Comparison of ENCODE assay signal across 8 mouse cellular contexts in the genomic region with DNA sequence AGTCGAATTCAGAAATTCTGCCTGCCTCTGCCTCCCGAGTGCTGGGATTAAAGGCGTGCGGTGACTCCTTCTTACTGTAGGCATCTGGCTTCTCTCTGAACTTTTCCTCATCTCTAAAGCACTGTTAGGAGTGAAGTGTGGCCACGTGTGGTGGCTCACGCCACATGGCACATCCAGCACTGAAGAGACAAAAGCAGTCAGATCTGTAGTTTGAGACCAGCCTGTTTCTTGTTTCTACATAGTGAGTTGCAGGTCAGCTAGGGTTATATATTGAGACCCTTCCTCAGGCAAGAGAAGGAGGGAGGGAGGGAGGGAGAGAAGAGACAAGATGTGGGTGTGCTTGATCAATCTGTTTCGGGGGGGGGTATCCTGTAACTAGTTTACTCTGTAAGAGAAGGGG. TPM values are rescaled to one million over a fixed set of nuclear protein-coding genes. Genes with fewer than 3 reads are reported as not detected.
DNase-seq lines count a peak whose midpoint lies in the region; ATAC-seq lines count a peak whose summit lies in the region.

A gene (minus strand): TSS at position 101 of the 400 bp plus-strand sequence.

- peak within 1 kb of the TSS; percentile 44; the same call in 1 of the 2 replicates for H3K4me3 ChIP-seq in midbrain, embryonic 15.5 days

- H3K4me1 ChIP-seq in midbrain, embryonic 15.5 days: peaks cover 11% of the 10 kb centered on the region

- peak within 1 kb of the TSS; percentile 79 for H3K4me2 ChIP-seq in midbrain, embryonic 15.5 days

- WGBS in midbrain, embryonic 15.5 days: 79% methylated on average over 7 of the region's 7 CpGs

- no peak within 1 kb of the TSS for H3K27ac ChIP-seq in midbrain, embryonic 15.5 days

- H3K27me3 ChIP-seq in midbrain, embryonic 15.5 days (replicated peaks): no peaks in the 10 kb centered on the region; the same call in 1 of the 2 replicates

- H3K36me3 ChIP-seq in midbrain, embryonic 15.5 days (replicated peaks): no peaks in the 10 kb centered on the region

- DNase-seq in layer of hippocampus, adult 18-20 months (ENCODE audit: low spot score in 2 of 2): no peak
- DNase-seq in layer of hippocampus, adult 11-12 months (ENCODE audit: low spot score): no peak
- DNase-seq in adrenal gland, postnatal 4 days (ENCODE audit: low spot score in 2 of 2): no peak
- no peak for DNase-seq in gonadal fat pad, adult 2 months (ENCODE audit: low read depth)
- DNase-seq in layer of hippocampus, postnatal 10 days (ENCODE audit: low spot score in 2 of 2): no peak
- DNase-seq in kidney, adult 8-10 months: no peak

- no peak for ATAC-seq in midbrain, embryonic 15.5 days (replicated peaks)
- ATAC-seq in erythroid progenitor cell, adult 5-6 weeks (replicated peaks; ENCODE audit: low FRiP score, poor library complexity, severe bottlenecking): no peak

- no peaks in the 10 kb centered on the region for H3K9me3 ChIP-seq in midbrain, embryonic 15.5 days

- no peak within 1 kb of the TSS for H3K9ac ChIP-seq in midbrain, embryonic 15.5 days

RNA-seq across cellular contexts. Expression of the gene that starts here (rescaled TPM):
- total RNA-seq in layer of hippocampus, adult 18-20 months (2021): 10 to 100 TPM; 16.9 to 19.4 TPM
- total RNA-seq in adrenal gland, postnatal 4 days (2021): 10 to 100 TPM; 19.4 to 20.1 TPM
- polyA plus RNA-seq in gonadal fat pad, adult 2 months (2012; rRNA removed): 31.1 and 40.2 TPM in 2 replicates
- total RNA-seq in layer of hippocampus, postnatal 10 days (2021): 10 to 100 TPM; 16.2 to 20.5 TPM
- polyA plus RNA-seq in midbrain, embryonic 15.5 days (2015; fragmentation: Nextera tagmentation; extraction: Ambion mirVana): 22.0 and 22.7 TPM in 2 replicates
- 6.8 and 13.4 TPM in 2 replicates for total RNA-seq in erythroid progenitor cell, adult 5-6 weeks (2015; ENCODE audit: low replicate concordance)
- 2.7 TPM in 2 replicates for total RNA-seq in erythroid progenitor cell, adult 5-6 weeks (2017; ENCODE audit: low replicate concordance)
